Mouse (Mus musculus): ENCODE measurements at regions not wholly inside any gene's neighbourhood (a gene's known extent, or its start where the extent isn't known, plus 50 kb on each side); places are given as distances from the start of the nearest gene placed in this dataset.
A peak's percentile ranks its signal among the peaks of the same experiment; 100 is the strongest.

GRCm38 (mm10) chr8:30682169-30682568, 2746.3 kb upstream of the 5930422O12Rik start:
- no peaks in the 10 kb centered on the region for H3K36me3 ChIP-seq (replicated peaks; ENCODE audit: control insufficient read depth, insufficient read depth, low read depth, low read length)
- H3K4me2 ChIP-seq (ENCODE audit: low read depth, low read length) = no peak overlapping the region
- H3K9me3 ChIP-seq (replicated peaks; ENCODE audit: control insufficient read depth, low read length) = no peaks in the 10 kb centered on the region
- H3K4me3 ChIP-seq (ENCODE audit: low read depth, low read length) = no peak overlapping the region
- H3K27ac ChIP-seq (replicated peaks; ENCODE audit: low read depth, low read length) = no peak overlapping the region
- H3K27me3 ChIP-seq (ENCODE audit: control insufficient read depth, insufficient read depth, low read length) = no peaks in the 10 kb centered on the region
- no peak for DNase-seq (ENCODE audit: low spot score)
- ATAC-seq (replicated peaks; ENCODE audit: insufficient number of reproducible peaks, low FRiP score, low TSS enrichment, low read depth) = no peak
- WGBS = 53% methylated on average over 3 of the region's 3 CpGs
- no peaks in the 10 kb centered on the region for H3K4me1 ChIP-seq (ENCODE audit: control insufficient read depth, insufficient read depth, low read length)
- no peak overlapping the region for H3K9ac ChIP-seq (replicated peaks; ENCODE audit: low read length)

GRCm38 (mm10) chr8:30686539-30686938, 2742.0 kb upstream of the 5930422O12Rik start:
- no peak overlapping the region for H3K4me2 ChIP-seq (ENCODE audit: low read depth, low read length)
- H3K36me3 ChIP-seq (replicated peaks; ENCODE audit: control insufficient read depth, insufficient read depth, low read depth, low read length) = no peaks in the 10 kb centered on the region
- WGBS = 88% methylated on average over 3 of the region's 3 CpGs
- no peaks in the 10 kb centered on the region for H3K27me3 ChIP-seq (ENCODE audit: control insufficient read depth, insufficient read depth, low read length)
- ATAC-seq (replicated peaks; ENCODE audit: insufficient number of reproducible peaks, low FRiP score, low TSS enrichment, low read depth) = no peak
- H3K4me3 ChIP-seq (ENCODE audit: low read depth, low read length) = no peak overlapping the region
- H3K9me3 ChIP-seq (replicated peaks; ENCODE audit: control insufficient read depth, low read length) = no peaks in the 10 kb centered on the region
- H3K4me1 ChIP-seq (ENCODE audit: control insufficient read depth, insufficient read depth, low read length) = no peaks in the 10 kb centered on the region
- DNase-seq (ENCODE audit: low spot score) = no peak
- no peak overlapping the region for H3K27ac ChIP-seq (replicated peaks; ENCODE audit: low read depth, low read length)
- no peak overlapping the region for H3K9ac ChIP-seq (replicated peaks; ENCODE audit: low read length)

DNA sequence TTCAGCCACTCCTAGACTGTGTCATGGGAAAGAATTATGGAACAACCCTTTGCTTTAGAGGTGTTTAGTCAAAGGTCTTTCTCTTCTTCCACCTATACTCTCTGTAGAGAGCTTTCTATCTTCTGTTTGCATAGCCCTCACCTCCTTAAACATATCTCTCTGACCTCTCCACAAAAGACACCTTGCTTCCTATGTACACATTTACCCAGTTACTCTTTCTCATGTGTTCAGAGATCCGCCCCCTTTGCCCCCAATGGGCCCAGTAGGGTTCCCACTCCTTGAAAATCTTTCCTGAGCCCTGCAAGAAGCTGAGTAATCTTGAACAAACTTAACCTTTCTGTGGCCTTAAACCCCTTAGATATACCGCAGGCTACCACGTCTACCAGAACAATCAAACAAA, 2734.4 kb upstream of the 5930422O12Rik start:
- Histone ChIP-seq H3K27ac (replicated peaks; ENCODE audit: low read depth, low read length) (no peak overlapping the region), H3K27me3 (ENCODE audit: control insufficient read depth, insufficient read depth, low read length) (no peaks in the 10 kb centered on the region)
- WGBS = 71% methylated on average over 3 of the region's 3 CpGs

GRCm38 (mm10) chr8:30716643-30717042, 2711.9 kb upstream of the 5930422O12Rik start:
- Histone ChIP-seq H3K27ac (replicated peaks; ENCODE audit: low read depth, low read length) (no peak overlapping the region), H3K4me1 (ENCODE audit: control insufficient read depth, insufficient read depth, low read length) (no peaks in the 10 kb centered on the region), H3K27me3 (ENCODE audit: control insufficient read depth, insufficient read depth, low read length) (no peaks in the 10 kb centered on the region), H3K4me3 (ENCODE audit: low read depth, low read length) (no peak overlapping the region), H3K4me2 (ENCODE audit: low read depth, low read length) (no peak overlapping the region), H3K9me3 (replicated peaks; ENCODE audit: control insufficient read depth, low read length) (no peaks in the 10 kb centered on the region), H3K9ac (replicated peaks; ENCODE audit: low read length) (no peak overlapping the region), H3K36me3 (replicated peaks; ENCODE audit: control insufficient read depth, insufficient read depth, low read depth, low read length) (no peaks in the 10 kb centered on the region)
- DNase-seq (ENCODE audit: low spot score) (no peak), ATAC-seq (replicated peaks; ENCODE audit: insufficient number of reproducible peaks, low FRiP score, low TSS enrichment, low read depth) (no peak)
- 86% methylated on average over 1 of the region's 1 CpGs for WGBS

More for the DNA sequence above, 2734.4 kb upstream of the 5930422O12Rik start:
- Histone ChIP-seq H3K9me3 (replicated peaks; ENCODE audit: control insufficient read depth, low read length) (no peaks in the 10 kb centered on the region), H3K36me3 (replicated peaks; ENCODE audit: control insufficient read depth, insufficient read depth, low read depth, low read length) (no peaks in the 10 kb centered on the region), H3K4me1 (ENCODE audit: control insufficient read depth, insufficient read depth, low read length) (no peaks in the 10 kb centered on the region), H3K4me2 (ENCODE audit: low read depth, low read length) (no peak overlapping the region), H3K4me3 (ENCODE audit: low read depth, low read length) (no peak overlapping the region), H3K9ac (replicated peaks; ENCODE audit: low read length) (no peak overlapping the region)
- no peak for ATAC-seq (replicated peaks; ENCODE audit: insufficient number of reproducible peaks, low FRiP score, low TSS enrichment, low read depth)
- no peak for DNase-seq (ENCODE audit: low spot score)

DNA sequence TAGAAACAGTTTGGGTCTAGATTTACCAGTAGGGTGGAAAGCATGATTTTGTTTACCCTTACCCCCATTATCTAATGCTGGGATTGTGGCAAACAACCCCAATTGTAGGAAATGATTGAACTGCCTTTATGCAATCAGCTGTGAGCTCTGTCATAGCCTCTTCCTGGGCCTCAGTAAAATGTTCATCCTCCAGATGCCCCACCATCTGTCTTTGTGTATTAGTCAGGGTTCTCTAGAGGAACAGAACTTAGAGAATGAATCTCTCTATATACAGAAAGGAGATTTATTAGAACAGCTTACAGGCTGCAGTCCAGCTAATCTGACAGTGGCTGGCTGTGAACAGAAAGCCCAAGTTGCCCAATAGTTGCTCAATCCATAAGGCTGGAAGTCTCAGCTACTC, 2698.1 kb upstream of the 5930422O12Rik start:
- ATAC-seq (replicated peaks; ENCODE audit: insufficient number of reproducible peaks, low FRiP score, low TSS enrichment, low read depth) (no peak), DNase-seq (ENCODE audit: low spot score) (no peak)
- Histone ChIP-seq H3K27me3 (ENCODE audit: control insufficient read depth, insufficient read depth, low read length) (no peaks in the 10 kb centered on the region), H3K4me3 (ENCODE audit: low read depth, low read length) (no peak overlapping the region), H3K27ac (replicated peaks; ENCODE audit: low read depth, low read length) (no peak overlapping the region), H3K9ac (replicated peaks; ENCODE audit: low read length) (no peak overlapping the region), H3K9me3 (replicated peaks; ENCODE audit: control insufficient read depth, low read length) (no peaks in the 10 kb centered on the region), H3K36me3 (replicated peaks; ENCODE audit: control insufficient read depth, insufficient read depth, low read depth, low read length) (no peaks in the 10 kb centered on the region), H3K4me2 (ENCODE audit: low read depth, low read length) (no peak overlapping the region), H3K4me1 (ENCODE audit: control insufficient read depth, insufficient read depth, low read length) (no peaks in the 10 kb centered on the region)

DNA sequence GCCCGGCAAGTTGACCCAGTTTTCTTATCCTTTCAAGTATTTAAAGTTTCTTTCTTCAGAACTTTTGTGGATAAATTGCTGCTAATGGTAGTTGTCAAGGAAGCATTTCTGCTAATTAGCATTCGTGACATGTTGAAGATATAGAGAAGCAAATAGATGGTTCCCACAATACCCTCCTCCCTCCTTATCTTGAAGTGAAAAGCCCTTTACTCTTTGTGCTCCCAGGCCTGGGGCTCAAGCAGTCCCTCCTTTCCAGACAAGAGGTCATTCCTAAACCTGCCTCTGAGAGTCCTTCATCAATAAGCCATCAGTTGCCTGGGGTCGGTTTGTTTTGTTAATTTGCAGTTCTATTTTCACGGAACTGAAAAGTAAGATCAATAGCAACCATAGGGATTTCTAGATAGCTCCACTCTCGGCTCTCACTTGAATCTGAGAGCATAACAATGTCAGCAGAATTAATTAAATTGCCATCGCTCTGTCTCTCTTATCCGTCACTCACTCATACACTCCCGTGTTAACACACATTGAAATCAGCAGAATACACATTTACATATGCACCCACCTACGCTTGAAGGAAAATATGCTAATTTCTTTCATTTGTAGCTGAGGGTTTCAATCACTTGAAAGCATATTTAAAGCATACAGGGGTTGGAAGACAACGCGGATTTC, 2695.8 kb upstream of the 5930422O12Rik start:
- no peaks in the 10 kb centered on the region for H3K36me3 ChIP-seq (replicated peaks; ENCODE audit: control insufficient read depth, insufficient read depth, low read depth, low read length)
- no peak overlapping the region for H3K4me2 ChIP-seq (ENCODE audit: low read depth, low read length)
- H3K27me3 ChIP-seq (ENCODE audit: control insufficient read depth, insufficient read depth, low read length) = no peaks in the 10 kb centered on the region
- DNase-seq (ENCODE audit: low spot score) (no peak), ATAC-seq (replicated peaks; ENCODE audit: insufficient number of reproducible peaks, low FRiP score, low TSS enrichment, low read depth) (0 out of 2 replicates have a peak, but pooled peaks have one; percentile 29)
- no peak overlapping the region for H3K27ac ChIP-seq (replicated peaks; ENCODE audit: low read depth, low read length)
- H3K4me3 ChIP-seq (ENCODE audit: low read depth, low read length) = no peak overlapping the region
- WGBS = 67% methylated on average over 11 of the region's 11 CpGs
- H3K4me1 ChIP-seq (ENCODE audit: control insufficient read depth, insufficient read depth, low read length) = no peaks in the 10 kb centered on the region
- H3K9ac ChIP-seq (replicated peaks; ENCODE audit: low read length) = no peak overlapping the region
- no peaks in the 10 kb centered on the region for H3K9me3 ChIP-seq (replicated peaks; ENCODE audit: control insufficient read depth, low read length)

DNA sequence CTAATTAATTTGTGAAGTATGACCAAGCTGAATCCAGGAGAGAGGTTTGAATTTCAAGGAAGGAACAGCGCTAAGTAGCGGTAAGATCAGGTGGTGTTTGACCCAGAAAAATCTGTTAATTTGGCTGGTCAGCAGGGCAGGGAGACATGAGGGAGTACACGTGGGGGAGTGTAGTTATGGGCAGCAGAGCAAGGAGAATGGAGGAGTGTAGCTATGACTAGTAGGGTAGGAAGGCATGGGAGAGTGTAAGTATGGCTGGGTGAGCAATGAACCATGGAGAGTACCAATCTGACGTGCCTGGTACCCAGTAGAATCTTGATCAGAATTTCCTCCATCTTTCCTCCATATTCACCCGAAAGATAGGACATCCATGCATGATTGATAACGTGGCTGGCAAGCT, 2695.1 kb upstream of the 5930422O12Rik start:
- no peak overlapping the region for H3K9ac ChIP-seq (replicated peaks; ENCODE audit: low read length)
- ATAC-seq (replicated peaks; ENCODE audit: insufficient number of reproducible peaks, low FRiP score, low TSS enrichment, low read depth) = 0 out of 2 replicates have a peak, but pooled peaks have one; percentile 42
- H3K27ac ChIP-seq (replicated peaks; ENCODE audit: low read depth, low read length) = no peak overlapping the region
- no peaks in the 10 kb centered on the region for H3K4me1 ChIP-seq (ENCODE audit: control insufficient read depth, insufficient read depth, low read length)
- H3K27me3 ChIP-seq (ENCODE audit: control insufficient read depth, insufficient read depth, low read length) = no peaks in the 10 kb centered on the region
- 79% methylated on average over 6 of the region's 6 CpGs for WGBS
- H3K9me3 ChIP-seq (replicated peaks; ENCODE audit: control insufficient read depth, low read length) = no peaks in the 10 kb centered on the region
- no peak for DNase-seq (ENCODE audit: low spot score)
- no peak overlapping the region for H3K4me2 ChIP-seq (ENCODE audit: low read depth, low read length)
- H3K4me3 ChIP-seq (ENCODE audit: low read depth, low read length) = no peak overlapping the region
- no peaks in the 10 kb centered on the region for H3K36me3 ChIP-seq (replicated peaks; ENCODE audit: control insufficient read depth, insufficient read depth, low read depth, low read length)

DNA sequence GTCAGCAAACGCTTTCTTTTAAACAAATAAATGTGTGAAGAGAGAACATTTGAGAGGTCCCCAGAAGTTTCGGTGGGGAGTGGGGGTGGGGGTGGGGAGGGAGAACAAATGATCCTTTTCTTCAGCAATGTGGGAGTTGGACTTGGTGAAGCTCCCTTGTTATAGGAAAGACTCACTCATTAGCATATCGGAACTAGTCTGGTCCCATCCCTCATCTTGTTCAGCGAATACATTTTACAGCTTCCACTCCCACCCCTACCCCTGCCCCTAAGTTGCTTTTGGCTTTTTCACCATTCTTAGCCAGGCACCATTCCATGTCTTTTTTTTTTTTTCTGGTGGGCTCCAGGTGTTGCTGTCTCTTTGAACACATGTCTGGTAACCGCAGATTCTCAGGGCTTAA, 2693.2 kb upstream of the 5930422O12Rik start:
- no peak overlapping the region for H3K4me3 ChIP-seq (ENCODE audit: low read depth, low read length)
- no peak overlapping the region for H3K27ac ChIP-seq (replicated peaks; ENCODE audit: low read depth, low read length)
- no peak for DNase-seq (ENCODE audit: low spot score)
- no peaks in the 10 kb centered on the region for H3K9me3 ChIP-seq (replicated peaks; ENCODE audit: control insufficient read depth, low read length)
- no peak overlapping the region for H3K4me2 ChIP-seq (ENCODE audit: low read depth, low read length)
- H3K9ac ChIP-seq (replicated peaks; ENCODE audit: low read length) = no peak overlapping the region
- 71% methylated on average over 5 of the region's 5 CpGs for WGBS
- no peaks in the 10 kb centered on the region for H3K4me1 ChIP-seq (ENCODE audit: control insufficient read depth, insufficient read depth, low read length)
- no peak for ATAC-seq (replicated peaks; ENCODE audit: insufficient number of reproducible peaks, low FRiP score, low TSS enrichment, low read depth)
- H3K27me3 ChIP-seq (ENCODE audit: control insufficient read depth, insufficient read depth, low read length) = no peaks in the 10 kb centered on the region
- H3K36me3 ChIP-seq (replicated peaks; ENCODE audit: control insufficient read depth, insufficient read depth, low read depth, low read length) = no peaks in the 10 kb centered on the region
